Mouse (Mus musculus): ENCODE results near the gene Slc25a47. TPM values are rescaled to one million over a fixed set of nuclear protein-coding genes. Genes with fewer than 3 reads are reported as not detected.

The Slc25a47 gene
- polyA plus RNA-seq, 1 experiment = 5.6 TPM

GRCm38 (mm10) chr12:108902940-108903339, 67.1 kb downstream of the Slc25a47 start:
- H3K27ac ChIP-seq (replicated peaks; ENCODE audit: low read depth, low read length) = no peak overlapping the region
- no peaks in the 10 kb centered on the region for H3K4me1 ChIP-seq (ENCODE audit: control insufficient read depth, insufficient read depth, insufficient read length, low read length)
- H3K4me3 ChIP-seq (ENCODE audit: insufficient read depth, low read depth, low read length) = no peak overlapping the region

GRCm38 (mm10) chr12:108903600-108904275, 67.9 kb downstream of the Slc25a47 start:
- Histone ChIP-seq H3K4me3 (ENCODE audit: insufficient read depth, low read depth, low read length) (no peak overlapping the region), H3K4me1 (ENCODE audit: control insufficient read depth, insufficient read depth, insufficient read length, low read length) (no peaks in the 10 kb centered on the region), H3K27ac (replicated peaks; ENCODE audit: low read depth, low read length) (no peak overlapping the region)

- Histone ChIP-seq H3K4me3 (ENCODE audit: insufficient read depth, low read depth, low read length) (no peak overlapping the region), H3K27ac (replicated peaks; ENCODE audit: low read depth, low read length) (no peak overlapping the region), H3K4me1 (ENCODE audit: control insufficient read depth, insufficient read depth, insufficient read length, low read length) (no peaks in the 10 kb centered on the region)
Measured at GRCm38 (mm10) chr12:108904276-108904653, 68.4 kb downstream of the Slc25a47 start.

- no peak overlapping the region for H3K27ac ChIP-seq (replicated peaks; ENCODE audit: low read depth, low read length)
- H3K4me3 ChIP-seq (ENCODE audit: insufficient read depth, low read depth, low read length) = no peak overlapping the region
- H3K4me1 ChIP-seq (ENCODE audit: control insufficient read depth, insufficient read depth, insufficient read length, low read length) = no peaks in the 10 kb centered on the region
Measured at GRCm38 (mm10) chr12:108905620-108906302, 69.9 kb downstream of the Slc25a47 start.

GRCm38 (mm10) chr12:108906398-108906797, 70.6 kb downstream of the Slc25a47 start:
- Histone ChIP-seq H3K27ac (replicated peaks; ENCODE audit: low read depth, low read length) (no peak overlapping the region), H3K4me1 (ENCODE audit: control insufficient read depth, insufficient read depth, insufficient read length, low read length) (no peaks in the 10 kb centered on the region), H3K4me3 (ENCODE audit: insufficient read depth, low read depth, low read length) (no peak overlapping the region)

Other genes with a start within 250 kb of the Slc25a47 start
- not detected in 2 replicates for gene Degs2, start 133.7 kb upstream of the Slc25a47 start, polyA plus RNA-seq (2012; ENCODE audit: insufficient read depth, insufficient read length, missing spikeins)
- 27.6 and 29.0 TPM in 2 replicates for gene Yy1, start 43.1 kb upstream of the Slc25a47 start, polyA plus RNA-seq (2012; ENCODE audit: insufficient read depth, insufficient read length, missing spikeins)
- 1.2 and 1.8 TPM in 2 replicates for gene Slc25a29, start 163 bp upstream of the Slc25a47 start, polyA plus RNA-seq (2012; ENCODE audit: insufficient read depth, insufficient read length, missing spikeins)
- 1.9 and 2.4 TPM in 2 replicates for gene Wdr25, start 57.6 kb downstream of the Slc25a47 start, polyA plus RNA-seq (2012; ENCODE audit: insufficient read depth, insufficient read length, missing spikeins)
- 26.0 and 32.0 TPM in 2 replicates for gene Wars, start 58.1 kb downstream of the Slc25a47 start, polyA plus RNA-seq (2012; ENCODE audit: insufficient read depth, insufficient read length, missing spikeins)
- 0.40 TPM in 1 of 2 replicates, not detected in the other for gene Begain, start 232.2 kb downstream of the Slc25a47 start, polyA plus RNA-seq (2012; ENCODE audit: insufficient read depth, insufficient read length, missing spikeins)